Mouse (Mus musculus) C2C12 (cell line): ENCODE data around the gene Pik3r5.

Source experiments
- CTCF ChIP-seq: IDR thresholded peaks from one replicate; pipeline ENCODE4 v1.5.1; 2011; ENCODE audit not compliant: control insufficient read depth, insufficient read depth, insufficient read length
- MYOD1 ChIP-seq: IDR thresholded peaks from one replicate; pipeline ENCODE4 v1.6.1; 2011; ENCODE audit warnings: low read depth; ENCODE audit not compliant: control insufficient read depth, insufficient read length

DNA sequence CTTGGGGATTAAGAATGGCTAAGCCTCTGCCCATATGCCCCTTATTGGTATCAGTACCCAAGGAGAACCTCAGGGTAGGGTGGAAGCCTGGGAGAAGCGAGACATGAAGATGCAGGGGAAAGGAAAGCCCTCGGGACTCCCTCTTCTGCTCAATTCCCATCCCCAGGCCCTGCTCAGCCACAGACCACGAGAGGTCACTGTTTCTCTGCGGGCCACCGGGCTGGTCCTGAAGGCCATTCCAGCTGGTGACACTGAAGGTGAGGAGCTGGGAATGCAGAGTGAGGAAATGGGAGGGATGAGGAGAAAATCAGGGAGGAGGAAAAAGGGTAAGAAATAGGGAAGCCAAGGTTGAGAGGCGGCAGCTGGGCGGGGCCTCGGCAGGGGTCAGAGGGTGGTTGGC, 112.6 kb downstream of the Pik3r5 start:
- TF ChIP-seq MYOD1 (no peak), CTCF (peak; percentile 63)
